ENCODE assay signal across 19 mouse cellular contexts in the genomic region with DNA sequence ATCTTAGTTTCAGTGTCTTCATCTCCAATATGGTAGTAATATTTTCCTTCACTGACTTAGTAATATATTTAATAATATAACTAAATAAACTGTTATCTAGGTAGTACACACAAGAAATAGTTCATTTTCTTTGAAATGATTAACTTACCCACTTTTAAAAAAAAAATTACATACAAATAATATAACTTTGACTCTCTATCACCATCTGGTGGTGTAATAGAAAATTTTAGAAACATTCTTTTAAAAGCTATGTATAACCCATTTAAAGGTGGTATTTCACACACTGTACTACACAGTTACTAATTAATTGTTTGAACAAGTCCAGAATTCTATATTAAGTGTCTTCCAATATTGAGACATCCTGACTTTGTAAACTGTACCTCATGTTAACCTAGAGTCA. TPM values are rescaled to one million over a fixed set of nuclear protein-coding genes. Genes with fewer than 3 reads are reported as not detected.
DNase-seq lines count a peak whose midpoint lies in the region; ATAC-seq and TF ChIP-seq lines count a peak whose summit lies in the region.
"Had no signal": no experiment of that assay in that cellular context is flagged by ENCODE, and none has a peak within 500 bp of the region (broad histone marks: within the 10 kb centered on the region; RNA-seq: fewer than 3 reads in every experiment).

No protein-coding gene starts in this region.

- no peaks in the 10 kb centered on the region for H3K4me1 ChIP-seq in liver, adult 2 months (ENCODE audit: control insufficient read depth, insufficient read depth, low read length)
- H3K4me1 ChIP-seq in liver, embryonic 11.5 days (replicated peaks; ENCODE audit: control insufficient read depth, insufficient read depth, low read length): no peaks in the 10 kb centered on the region
- H3K4me1 ChIP-seq: embryonic facial prominence, embryonic 13.5 days; forebrain, embryonic 13.5 days had no signal

- no peaks in the 10 kb centered on the region for H3K27me3 ChIP-seq in liver, adult 2 months (ENCODE audit: control insufficient read depth, insufficient read depth, low read length)
- H3K27me3 ChIP-seq in liver, embryonic 11.5 days (replicated peaks; ENCODE audit: control insufficient read depth, insufficient read depth, low read length): no peaks in the 10 kb centered on the region
- H3K27me3 ChIP-seq: embryonic facial prominence, embryonic 13.5 days; forebrain, embryonic 13.5 days had no signal

- no peak overlapping the region for H3K4me3 ChIP-seq in liver, adult 2 months (ENCODE audit: insufficient read depth, low read depth, low read length)
- no peak overlapping the region for H3K4me3 ChIP-seq in liver, embryonic 11.5 days (ENCODE audit: low read depth, low read length)
- H3K4me3 ChIP-seq: embryonic facial prominence, embryonic 13.5 days; forebrain, embryonic 13.5 days had no signal

- no peak overlapping the region for H3K9ac ChIP-seq in liver, adult 2 months (ENCODE audit: low read depth, low read length)
- no peak overlapping the region for H3K9ac ChIP-seq in liver, embryonic 11.5 days (ENCODE audit: low read depth, low read length)
- H3K9ac ChIP-seq: embryonic facial prominence, embryonic 13.5 days; forebrain, embryonic 13.5 days had no signal

- H3K79me2 ChIP-seq in liver, adult 2 months (ENCODE audit: control insufficient read depth, insufficient read depth, low read length): no peaks in the 10 kb centered on the region

- no peak for TF ChIP-seq POLR2A in liver, adult 2 months (IDR thresholded peaks at IDR 0.05; ENCODE audit: extremely low read depth, insufficient read depth, low read length)

- H3K9me3 ChIP-seq in liver, embryonic 11.5 days (ENCODE audit: control insufficient read depth, low read length): no peaks in the 10 kb centered on the region
- H3K9me3 ChIP-seq: embryonic facial prominence, embryonic 13.5 days; forebrain, embryonic 13.5 days had no signal

- no peak overlapping the region for H3K4me2 ChIP-seq in liver, embryonic 11.5 days
- H3K4me2 ChIP-seq: embryonic facial prominence, embryonic 13.5 days; forebrain, embryonic 13.5 days had no signal

- DNase-seq in embryo, embryonic 11 days: peak; percentile 3
- no peak for DNase-seq in embryo, embryonic 9.5 days (ENCODE audit: extremely low spot score)
- DNase-seq in liver, adult 2 months (ENCODE audit: extremely low read depth, low read depth, low spot score): peak; percentile 4
- no peak for DNase-seq in liver, embryonic 11.5 days (ENCODE audit: low spot score)
- DNase-seq in CD4-positive helper T cell, adult 2 months (ENCODE audit: low read depth, low spot score): peak; percentile 39
- DNase-seq in right cerebral cortex, adult 2 months (ENCODE audit: low spot score in 2 of 2): no peak
- DNase-seq in gastrocnemius, postnatal 4 days (ENCODE audit: low spot score in 2 of 2): no peak
- DNase-seq: cerebellum, adult 8-10 months; heart, adult 11 months; heart, postnatal 36 days; kidney, adult 2 months; layer of hippocampus, adult 9-11 months had no signal

- TF ChIP-seq CTCF in liver, adult 2 months (IDR thresholded peaks at IDR 0.05; ENCODE audit: low read depth, low read length): no peak

- no peak for ATAC-seq in liver, embryonic 11.5 days (replicated peaks; ENCODE audit: low FRiP score)
- ATAC-seq in inflammation-experienced regulatory T-cells, adult 6 months: peak; percentile 35
- ATAC-seq: forebrain, embryonic 13.5 days had no signal

- H3K27ac ChIP-seq in liver, adult 2 months (replicated peaks; ENCODE audit: insufficient read depth, low read depth, low read length): no peak overlapping the region
- H3K27ac ChIP-seq in liver, embryonic 11.5 days (ENCODE audit: low read depth, low read length): no peak overlapping the region
- H3K27ac ChIP-seq: embryonic facial prominence, embryonic 13.5 days; forebrain, embryonic 13.5 days had no signal

- no peaks in the 10 kb centered on the region for H3K36me3 ChIP-seq in liver, adult 2 months (ENCODE audit: control insufficient read depth, insufficient read depth, low read length)
- H3K36me3 ChIP-seq in liver, embryonic 11.5 days (ENCODE audit: control insufficient read depth, insufficient read depth, low read length): no peaks in the 10 kb centered on the region
- H3K36me3 ChIP-seq: embryonic facial prominence, embryonic 13.5 days had no signal

RNA-seq across cellular contexts. Expression of gene Olfr266, which starts 53.9 kb away (rescaled TPM):
- not detected in 2 replicates for total RNA-seq in liver, adult 2 months (2014; rRNA removed)
- polyA plus RNA-seq in liver, adult 2 months (2012; rRNA removed): not detected in 2 replicates
- polyA plus RNA-seq in liver, embryonic 11.5 days (2014; fragmentation: Nextera tagmentation; extraction: Ambion mirVana): not detected in 2 replicates
- not detected for polyA plus RNA-seq in inflammation-experienced regulatory T-cells, adult 6 months (2017; shearing (Covaris generic))
- total RNA-seq in gastrocnemius, postnatal 4 days (2021): not detected
- total RNA-seq: heart, postnatal 36 days had no signal
- polyA plus RNA-seq: C2C12; embryonic facial prominence, embryonic 13.5 days; forebrain, embryonic 13.5 days; kidney, adult 2 months; limb, embryonic 11.5 days; lung, embryonic 16.5 days; testis, adult 2 months had no signal

Comparison
In these comparisons a context has a peak if more than half of its experiments do, and no peak if none do; other contexts are left out.
1. DNase-seq: peak in embryo, embryonic 11 days (single experiment), liver, adult 2 months (single experiment) and CD4-positive helper T cell, adult 2 months (single experiment); none in embryo, embryonic 9.5 days (single experiment), liver, embryonic 11.5 days (single experiment), right cerebral cortex, adult 2 months (0 of 2) and gastrocnemius, postnatal 4 days (0 of 2).